Mouse (Mus musculus): ENCODE measurements around the gene Ap5z1.

Gene Ap5z1

GRCm38 (mm10) chr5:142463461-142464454 lies at the start of gene Ap5z1:
Gene Ap5z1, plus strand, starts transcription at chr5:142463944.
- peak; percentile 97 for DNase-seq (ENCODE audit: low read depth, low spot score)

GRCm38 (mm10) chr5:142415401-142415800 lies 48.3 kb upstream of the Ap5z1 start:
- DNase-seq (ENCODE audit: low read depth, low spot score): no peak

- DNase-seq (ENCODE audit: low read depth, low spot score): peak; percentile 79
These were observed 47.5 kb upstream of the Ap5z1 start for GRCm38 (mm10) chr5:142416070-142416775.

GRCm38 (mm10) chr5:142417104-142417503 lies 46.6 kb upstream of the Ap5z1 start:
- no peak for DNase-seq (ENCODE audit: low read depth, low spot score)

DNA sequence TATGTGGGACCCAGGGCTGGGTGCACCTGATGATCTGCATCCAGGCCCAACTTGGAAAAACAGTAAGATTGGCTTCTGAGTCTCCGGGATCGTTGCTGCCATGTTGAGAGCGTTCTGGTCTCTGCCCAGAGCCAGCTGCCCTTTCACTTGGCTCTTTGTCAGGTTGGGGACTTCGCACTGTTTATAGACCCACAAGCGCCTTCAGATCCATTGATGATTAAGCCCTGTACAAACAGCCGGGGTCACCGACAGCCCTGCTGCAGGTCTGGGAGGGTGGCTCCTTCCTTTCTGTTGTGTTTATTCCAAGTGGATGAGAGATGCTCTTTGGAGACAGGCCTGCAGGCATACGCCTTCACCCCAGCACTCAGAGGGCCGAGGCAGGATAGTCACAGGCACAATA lies 45.9 kb upstream of the Ap5z1 start:
- no peak for DNase-seq (ENCODE audit: low read depth, low spot score)

GRCm38 (mm10) chr5:142418419-142418818 lies 45.3 kb upstream of the Ap5z1 start:
- DNase-seq (ENCODE audit: low read depth, low spot score): no peak

DNA sequence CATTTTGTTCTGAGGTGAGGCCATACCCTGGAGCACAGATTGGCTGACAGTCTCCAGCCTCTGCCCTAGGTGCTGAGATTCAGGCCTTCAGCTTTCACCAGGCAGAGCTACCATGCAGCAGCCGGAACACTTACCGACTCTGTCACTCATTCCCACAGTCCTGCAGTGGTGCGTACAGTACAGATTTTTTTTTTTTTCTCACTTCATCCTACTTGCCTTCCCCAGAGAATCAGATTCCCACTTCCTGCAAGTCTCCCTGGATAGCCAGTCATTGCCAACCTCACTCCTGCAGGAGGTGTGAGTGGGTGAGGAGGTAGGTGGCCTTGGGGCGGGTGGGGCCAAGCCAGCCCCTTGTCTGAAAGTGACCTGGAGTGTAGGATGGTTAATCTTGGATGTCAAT lies 43.4 kb upstream of the Ap5z1 start:
- DNase-seq (ENCODE audit: low read depth, low spot score): no peak

DNA sequence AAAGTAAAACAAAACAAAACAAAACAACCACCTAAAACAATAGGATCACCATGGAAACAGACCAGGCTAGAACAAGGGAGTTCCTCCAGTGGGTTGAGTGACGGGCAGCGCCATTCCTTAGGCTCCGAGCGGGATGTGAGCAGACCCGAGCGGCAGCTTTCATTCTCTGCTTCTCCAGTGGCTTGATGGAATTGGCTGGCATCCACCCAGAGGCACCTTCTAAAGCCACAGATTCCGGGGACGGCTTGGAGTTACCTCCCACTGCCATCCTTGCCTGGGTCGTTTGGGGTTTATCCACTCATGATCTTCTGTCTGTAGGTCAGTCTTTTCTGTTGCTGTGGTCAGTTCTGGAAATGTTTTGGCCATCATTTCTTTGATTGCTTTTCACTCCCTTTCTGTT lies 42.8 kb upstream of the Ap5z1 start:
- no peak for DNase-seq (ENCODE audit: low read depth, low spot score)

DNA sequence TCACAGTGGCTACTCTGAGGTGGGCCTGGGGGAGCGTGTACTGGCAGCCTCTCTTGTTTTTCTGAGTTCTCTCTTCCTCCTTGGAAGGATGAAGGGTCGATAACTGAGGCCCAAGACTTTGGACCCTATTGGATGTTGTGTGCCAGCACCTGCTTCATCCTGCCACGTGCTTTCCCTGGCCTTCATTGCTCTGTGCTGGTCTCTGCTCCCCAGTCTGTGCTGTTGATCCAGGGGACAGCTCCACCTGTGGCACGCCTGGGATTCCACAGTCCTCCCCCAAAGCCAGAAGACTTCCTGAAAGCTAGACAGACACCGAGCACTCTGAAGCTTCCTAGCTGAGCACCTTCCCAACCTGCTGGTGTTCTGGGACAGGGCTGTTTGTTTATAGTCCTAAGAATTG lies 41.9 kb upstream of the Ap5z1 start:
- DNase-seq (ENCODE audit: low read depth, low spot score): no peak

DNA sequence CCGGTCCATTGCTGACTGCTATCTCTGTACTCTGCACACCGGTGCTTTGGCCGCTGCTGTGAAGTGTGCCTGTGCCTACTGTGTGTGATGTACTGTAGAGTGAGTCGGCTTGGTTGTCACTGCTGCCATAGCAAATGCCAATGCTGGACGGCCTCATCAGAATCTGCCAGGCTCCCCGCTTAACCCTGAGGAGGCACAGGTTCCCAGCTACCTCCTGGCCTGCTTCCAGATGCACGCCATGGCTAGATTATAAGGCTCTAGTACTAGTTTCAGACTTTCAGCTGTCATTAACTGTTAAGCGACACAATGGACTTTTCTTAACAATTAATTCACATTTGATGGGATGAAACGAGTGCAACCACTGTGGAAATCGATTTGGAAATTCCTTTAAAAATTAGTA lies 40.6 kb upstream of the Ap5z1 start:
- DNase-seq (ENCODE audit: low read depth, low spot score): no peak

GRCm38 (mm10) chr5:142423701-142424100 lies 40.0 kb upstream of the Ap5z1 start:
- no peak for DNase-seq (ENCODE audit: low read depth, low spot score)

GRCm38 (mm10) chr5:142424627-142425349 lies 39.0 kb upstream of the Ap5z1 start:
- no peak for DNase-seq (ENCODE audit: low read depth, low spot score)

DNA sequence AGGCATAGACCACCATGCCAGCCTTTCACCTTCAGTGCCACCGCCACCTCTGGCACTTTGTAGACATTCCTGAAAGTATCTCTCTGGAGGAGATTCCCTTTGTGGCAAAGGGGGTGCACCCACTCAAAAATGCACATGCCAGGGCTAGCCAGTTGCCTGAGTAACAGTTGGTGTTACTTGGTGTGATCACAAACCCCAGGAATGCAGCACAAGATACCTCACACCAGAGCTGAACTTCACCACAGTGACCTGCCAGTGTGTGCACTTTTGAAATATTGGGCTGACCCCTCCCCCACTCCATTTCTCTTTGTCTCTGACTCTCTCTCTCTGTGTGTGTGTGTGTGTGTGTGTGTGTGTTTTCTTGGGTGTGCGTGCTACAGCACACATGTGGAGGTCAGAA lies 37.3 kb upstream of the Ap5z1 start:
- DNase-seq (ENCODE audit: low read depth, low spot score): no peak

- no peak for DNase-seq (ENCODE audit: low read depth, low spot score)
These were observed 35.9 kb upstream of the Ap5z1 start for GRCm38 (mm10) chr5:142427876-142428275.

- DNase-seq (ENCODE audit: low read depth, low spot score): no peak
These were observed 35.1 kb upstream of the Ap5z1 start for GRCm38 (mm10) chr5:142428691-142429090.

DNA sequence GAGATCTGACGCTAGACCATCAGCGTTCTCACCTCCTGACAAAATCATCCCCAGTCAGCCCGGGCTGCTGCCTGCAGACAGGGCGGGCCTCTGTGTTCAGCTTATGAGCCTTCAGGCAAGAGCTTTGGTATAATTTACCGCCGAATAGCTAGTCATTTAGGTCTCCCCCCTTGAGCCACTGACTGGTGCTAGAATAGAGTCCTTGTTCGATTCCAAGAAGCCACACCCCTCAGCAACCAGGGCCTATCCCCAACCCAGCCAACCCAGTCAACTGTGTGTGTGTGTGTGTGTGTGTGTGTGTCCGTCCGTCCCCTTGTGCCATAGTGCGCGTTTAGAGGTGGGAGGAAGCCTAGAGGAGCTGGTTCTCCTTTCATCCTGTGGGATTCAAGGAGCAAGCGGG lies 32.7 kb upstream of the Ap5z1 start:
- DNase-seq (ENCODE audit: low read depth, low spot score): no peak

DNA sequence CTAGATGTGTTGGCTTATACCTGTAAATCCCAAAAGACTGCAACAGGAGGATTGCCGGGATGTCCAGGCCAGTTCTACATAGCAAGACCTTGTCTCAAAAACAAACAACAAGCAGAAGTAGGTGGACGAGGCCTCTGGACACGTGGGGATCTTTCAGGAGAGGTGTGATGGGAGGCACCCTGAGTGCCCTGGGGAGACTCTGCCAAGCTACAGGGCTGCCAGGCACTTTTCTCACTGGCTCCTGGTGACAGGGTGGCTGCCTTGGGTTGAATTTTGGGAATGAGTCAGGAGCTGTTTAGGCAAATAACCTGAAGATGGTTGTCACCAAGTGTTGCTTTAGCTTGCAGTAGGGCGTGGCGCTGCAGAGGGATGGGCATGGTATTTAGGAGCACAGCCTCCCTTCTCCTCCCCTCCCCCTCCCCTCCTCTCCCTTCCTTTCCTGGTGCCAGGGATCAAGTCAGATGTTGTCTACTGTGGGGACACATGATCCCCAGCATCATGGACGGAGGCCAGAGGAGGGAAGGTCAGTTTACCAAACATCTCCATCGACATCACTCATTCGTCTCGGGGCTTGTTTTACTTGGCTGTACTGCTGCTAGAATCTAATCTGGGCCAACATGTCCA lies 31.8 kb upstream of the Ap5z1 start:
- no peak for DNase-seq (ENCODE audit: low read depth, low spot score)

DNA sequence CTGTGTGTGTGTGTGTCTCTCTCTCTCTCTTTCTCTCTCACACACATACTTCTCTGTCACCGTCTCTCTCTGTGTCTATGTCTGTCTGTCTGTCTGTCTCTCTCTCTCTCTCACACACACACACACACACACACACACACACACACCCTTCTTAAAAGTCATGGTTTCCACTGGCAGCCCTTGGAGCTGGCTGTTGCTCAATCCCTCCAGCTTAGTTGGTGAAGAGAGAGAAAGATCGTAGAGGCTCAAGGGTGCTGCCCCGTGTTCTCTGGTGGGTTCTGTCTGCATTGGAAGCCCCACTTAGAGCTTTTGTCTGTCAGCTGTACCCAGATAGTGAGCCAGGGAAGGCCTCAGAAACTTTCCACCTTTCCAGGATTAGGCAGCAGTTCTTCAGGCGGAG lies 31.0 kb upstream of the Ap5z1 start:
- DNase-seq (ENCODE audit: low read depth, low spot score): no peak

- no peak for DNase-seq (ENCODE audit: low read depth, low spot score)
These were observed 29.7 kb upstream of the Ap5z1 start for GRCm38 (mm10) chr5:142434052-142434451.

GRCm38 (mm10) chr5:142435736-142436135 lies 28.0 kb upstream of the Ap5z1 start:
- no peak for DNase-seq (ENCODE audit: low read depth, low spot score)

GRCm38 (mm10) chr5:142438380-142438938 lies 25.3 kb upstream of the Ap5z1 start:
- DNase-seq (ENCODE audit: low read depth, low spot score): no peak

Measured in CD4-positive helper T cell, adult 2 months (primary cell).